Comparison of ENCODE assay signal across 16 mouse cellular contexts in genomic region chr3:138784641-138785025, GRCm38 (mm10). TPM values are rescaled to one million over a fixed set of nuclear protein-coding genes. Genes with fewer than 3 reads are reported as not detected.
DNase-seq lines count a peak whose midpoint lies in the region; ATAC-seq and TF ChIP-seq lines count a peak whose summit lies in the region.
"Had no signal": no experiment of that assay in that cellular context is flagged by ENCODE, and none has a peak within 500 bp of the region (broad histone marks: within the 10 kb centered on the region; RNA-seq: fewer than 3 reads in every experiment).

No protein-coding gene starts in this region.

- WGBS in hindbrain, embryonic 15.5 days, result 70% methylated on average over 7 of the region's 7 CpGs
- WGBS in hindbrain, embryonic 10.5 days, result 93% methylated on average over 7 of the region's 7 CpGs
- whole genome bisulfite sequencing in forebrain, postnatal 0 days, result 60% methylated on average over 7 of the region's 7 CpGs

- no peak overlapping the region; the same call in 1 of the 2 replicates for H3K4me2 ChIP-seq in hindbrain, embryonic 15.5 days
- H3K4me2 ChIP-seq in forebrain, postnatal 0 days (ENCODE audit: low read depth), result peak overlapping the region; percentile 17; the same call in 1 of the 2 replicates
- H3K4me2 ChIP-seq: heart, embryonic 11.5 days; intestine, embryonic 15.5 days; kidney, embryonic 15.5 days; limb, embryonic 12.5 days; liver, embryonic 13.5 days; neural tube, embryonic 12.5 days had no signal

- H3K9ac ChIP-seq in hindbrain, embryonic 15.5 days, result no peak overlapping the region
- H3K9ac ChIP-seq in forebrain, postnatal 0 days, result no peak overlapping the region
- H3K9ac ChIP-seq: intestine, embryonic 15.5 days; kidney, embryonic 15.5 days; limb, embryonic 12.5 days; liver, embryonic 13.5 days; neural tube, embryonic 12.5 days had no signal

- no peaks in the 10 kb centered on the region for H3K9me3 ChIP-seq in hindbrain, embryonic 15.5 days
- peaks cover 5% of the 10 kb centered on the region; the same call in 1 of the 2 replicates for H3K9me3 ChIP-seq in hindbrain, embryonic 10.5 days
- no peaks in the 10 kb centered on the region for H3K9me3 ChIP-seq in forebrain, postnatal 0 days (ENCODE audit: low read length)
- H3K9me3 ChIP-seq: intestine, embryonic 15.5 days; kidney, embryonic 15.5 days; limb, embryonic 12.5 days; liver, embryonic 13.5 days; neural tube, embryonic 12.5 days had no signal

- no peak overlapping the region for H3K27ac ChIP-seq in hindbrain, embryonic 15.5 days (replicated peaks)
- no peak overlapping the region for H3K27ac ChIP-seq in hindbrain, embryonic 10.5 days
- H3K27ac ChIP-seq in forebrain, postnatal 0 days (ENCODE audit: low read depth, low read length), result no peak overlapping the region
- H3K27ac ChIP-seq: intestine, embryonic 15.5 days; kidney, embryonic 15.5 days; limb, embryonic 12.5 days; liver, embryonic 13.5 days; neural tube, embryonic 12.5 days had no signal

- H3K36me3 ChIP-seq in hindbrain, embryonic 15.5 days, result no peaks in the 10 kb centered on the region
- peaks cover 4% of the 10 kb centered on the region; the same call in 1 of the 2 replicates for H3K36me3 ChIP-seq in hindbrain, embryonic 10.5 days
- H3K36me3 ChIP-seq in forebrain, postnatal 0 days (ENCODE audit: insufficient read depth), result no peaks in the 10 kb centered on the region
- H3K36me3 ChIP-seq: intestine, embryonic 15.5 days; kidney, embryonic 15.5 days; limb, embryonic 12.5 days; liver, embryonic 13.5 days had no signal

- ATAC-seq in hindbrain, embryonic 15.5 days (ENCODE audit: low FRiP score, low read depth), result peak; percentile 39; the same call in 1 of the 2 replicates
- ATAC-seq in forebrain, postnatal 0 days, result peak; percentile 24; the same call in 1 of the 2 replicates
- ATAC-seq: intestine, embryonic 15.5 days had no signal

- no peak for TF ChIP-seq CTCF in forebrain, postnatal 0 days (IDR thresholded peaks at IDR 0.05; ENCODE audit: low read depth)

- H3K4me1 ChIP-seq in hindbrain, embryonic 15.5 days (replicated peaks), result peaks cover 62% of the 10 kb centered on the region
- peaks cover 47% of the 10 kb centered on the region for H3K4me1 ChIP-seq in hindbrain, embryonic 10.5 days (replicated peaks)
- peaks cover 25% of the 10 kb centered on the region for H3K4me1 ChIP-seq in forebrain, postnatal 0 days (ENCODE audit: insufficient read depth)
- H3K4me1 ChIP-seq: liver, embryonic 13.5 days had no signal

- no peaks in the 10 kb centered on the region for H3K27me3 ChIP-seq in hindbrain, embryonic 15.5 days
- no peaks in the 10 kb centered on the region for H3K27me3 ChIP-seq in hindbrain, embryonic 10.5 days (ENCODE audit: insufficient read depth, poor library complexity, severe bottlenecking)
- H3K27me3 ChIP-seq in forebrain, postnatal 0 days (ENCODE audit: insufficient read depth, low read length), result no peaks in the 10 kb centered on the region
- H3K27me3 ChIP-seq: intestine, embryonic 15.5 days; kidney, embryonic 15.5 days; limb, embryonic 12.5 days; liver, embryonic 13.5 days; neural tube, embryonic 12.5 days had no signal

- no peak overlapping the region for H3K4me3 ChIP-seq in hindbrain, embryonic 15.5 days
- H3K4me3 ChIP-seq in hindbrain, embryonic 10.5 days, result no peak overlapping the region
- no peak overlapping the region for H3K4me3 ChIP-seq in forebrain, postnatal 0 days (ENCODE audit: low read depth, low read length)
- H3K4me3 ChIP-seq: intestine, embryonic 15.5 days; kidney, embryonic 15.5 days; left cerebral cortex, adult 2 months; limb, embryonic 12.5 days; liver, embryonic 13.5 days; neural tube, embryonic 12.5 days had no signal

- DNase-seq in cerebellum, adult 9-10 months, result peak; percentile 90
- DNase-seq in cerebellum, postnatal 14 days, result no peak
- DNase-seq in hindbrain, embryonic 10.5 days (ENCODE audit: low spot score), result no peak
- DNase-seq in brain, adult 2 months (ENCODE audit: low read depth, low spot score), result peak; percentile 92
- DNase-seq in forebrain, postnatal 0 days, result no peak
- DNase-seq in frontal cortex, postnatal 36 days (ENCODE audit: low spot score in 2 of 2), result no peak
- DNase-seq: adrenal gland, adult 2 months; liver, embryonic 13.5 days; thymus, postnatal 36 days had no signal

RNA-seq across cellular contexts. Expression of gene Tspan5, which starts 42.6 kb away (rescaled TPM):
- polyA plus RNA-seq in hindbrain, embryonic 15.5 days (2015; fragmentation: Nextera tagmentation; extraction: Ambion mirVana), result 92.7 and 104 TPM in 2 replicates
- polyA plus RNA-seq in hindbrain, embryonic 10.5 days (2016; fragmentation: Nextera tagmentation; extraction: Ambion mirVana), result 33.0 and 46.4 TPM in 2 replicates
- 149 and 172 TPM in 2 replicates for total RNA-seq in forebrain, postnatal 0 days (2014; rRNA removed)
- 96.8 and 123 TPM in 2 replicates for polyA plus RNA-seq in forebrain, postnatal 0 days (2015; fragmentation: Nextera tagmentation; extraction: Ambion mirVana)

Comparison
In these comparisons a context has a peak if more than half of its experiments do, and no peak if none do; other contexts are left out.
1. DNase-seq: peak in cerebellum, adult 9-10 months (single experiment) and brain, adult 2 months (single experiment); none in cerebellum, postnatal 14 days (0 of 2), hindbrain, embryonic 10.5 days (single experiment), forebrain, postnatal 0 days (single experiment) and frontal cortex, postnatal 36 days (0 of 2).